Mouse (Mus musculus) spleen, adult 12 weeks (tissue): ENCODE results near the gene Rtn2.
A peak's percentile ranks its signal among the peaks of the same experiment; 100 is the strongest.

ENCODE experiments used
- DNase-seq: peaks from one replicate; pipeline ENCODE4 v3.0.0; 2022; ENCODE audit warnings: low spot score

Rtn2 gene

GRCm38 (mm10) chr7:19282385-19282784 is at the start of gene Rtn2:
TSS of gene Rtn2 (plus strand) at chr7:19282624.
- peak; percentile 52 for DNase-seq

GRCm38 (mm10) chr7:19234652-19235051 is 47.8 kb upstream of the Rtn2 start:
- DNase-seq: no peak

GRCm38 (mm10) chr7:19235092-19235671 is 47.2 kb upstream of the Rtn2 start:
- DNase-seq: no peak

GRCm38 (mm10) chr7:19236411-19236810 is 46.0 kb upstream of the Rtn2 start:
- no peak for DNase-seq

GRCm38 (mm10) chr7:19238344-19238743 is 44.1 kb upstream of the Rtn2 start:
- no peak for DNase-seq

GRCm38 (mm10) chr7:19239423-19239822 is 43.0 kb upstream of the Rtn2 start:
- DNase-seq: peak; percentile 67

- no peak for DNase-seq
These were observed 42.4 kb upstream of the Rtn2 start for GRCm38 (mm10) chr7:19239986-19240385.

- no peak for DNase-seq
These were observed 41.4 kb upstream of the Rtn2 start for GRCm38 (mm10) chr7:19240905-19241463.

- no peak for DNase-seq
These were observed 40.4 kb upstream of the Rtn2 start for GRCm38 (mm10) chr7:19242005-19242404.

GRCm38 (mm10) chr7:19243858-19244257 is 38.6 kb upstream of the Rtn2 start:
- no peak for DNase-seq

- DNase-seq: no peak
These were observed 37.3 kb upstream of the Rtn2 start for GRCm38 (mm10) chr7:19245083-19245482.

GRCm38 (mm10) chr7:19246855-19247254 is 35.6 kb upstream of the Rtn2 start:
- no peak for DNase-seq

- no peak for DNase-seq
These were observed 34.9 kb upstream of the Rtn2 start for GRCm38 (mm10) chr7:19247511-19247910.

- DNase-seq: no peak
These were observed 30.3 kb upstream of the Rtn2 start for GRCm38 (mm10) chr7:19252078-19252477.

GRCm38 (mm10) chr7:19253437-19253836 is 29.0 kb upstream of the Rtn2 start:
- no peak for DNase-seq

- DNase-seq: no peak
These were observed 27.0 kb upstream of the Rtn2 start for GRCm38 (mm10) chr7:19255395-19255794.

GRCm38 (mm10) chr7:19256567-19256966 is 25.9 kb upstream of the Rtn2 start:
- no peak for DNase-seq

GRCm38 (mm10) chr7:19257390-19258022 is 24.9 kb upstream of the Rtn2 start:
- DNase-seq: peak; percentile 76

GRCm38 (mm10) chr7:19258336-19258735 is 24.1 kb upstream of the Rtn2 start:
- no peak for DNase-seq

GRCm38 (mm10) chr7:19265147-19265546 is 17.3 kb upstream of the Rtn2 start:
- DNase-seq: no peak

- peak; percentile 45 for DNase-seq
These were observed 16.2 kb upstream of the Rtn2 start for GRCm38 (mm10) chr7:19265928-19266822.

- no peak for DNase-seq
These were observed 15.4 kb upstream of the Rtn2 start for GRCm38 (mm10) chr7:19267051-19267450.
